Mouse (Mus musculus) liver, adult 2 months (tissue): ENCODE results near the gene Polh. TPM values are rescaled to one million over a fixed set of nuclear protein-coding genes. Genes with fewer than 3 reads are reported as not detected.

Experiments used
- DNase-seq: peaks from one replicate; pipeline ENCODE4 v3.0.0-alpha.2; 2011; ENCODE audit warnings: low read depth, low spot score; ENCODE audit errors: extremely low read depth
- H3K27ac ChIP-seq: fragments of 200-500 bp; replicated peaks from 2 replicates; pipeline ENCODE4 v1.5.1; 2012; ENCODE audit warnings: low read depth, mild to moderate bottlenecking, control low read depth, inconsistent platforms, low read length; ENCODE audit not compliant: insufficient read depth
- H3K27me3 ChIP-seq: fragments of 200-500 bp; 2 replicates; pipeline ENCODE4 v1.6.1; 2012; ENCODE audit warnings: mild to moderate bottlenecking, moderate library complexity, low read length, inconsistent platforms; ENCODE audit not compliant: control insufficient read depth, insufficient read depth
- H3K36me3 ChIP-seq: fragments of 200-500 bp; 2 replicates; pipeline ENCODE4 v1.6.1; 2012; ENCODE audit warnings: low read length, inconsistent platforms; ENCODE audit not compliant: control insufficient read depth, insufficient read depth
- H3K4me1 ChIP-seq: fragments of 200-500 bp; 2 replicates; pipeline ENCODE4 v1.6.1; 2011; ENCODE audit warnings: low read length; ENCODE audit not compliant: control insufficient read depth, insufficient read depth
- H3K4me3 ChIP-seq: fragments of 200-500 bp; 2 replicates; pipeline ENCODE4 v1.5.1; 2011; ENCODE audit warnings: low read depth, mild to moderate bottlenecking, control low read depth, low read length, moderate library complexity; ENCODE audit not compliant: insufficient read depth
- H3K79me2 ChIP-seq: fragments of 200-500 bp; 2 replicates; pipeline ENCODE4 v1.6.1; 2012; ENCODE audit warnings: inconsistent platforms, mild to moderate bottlenecking, low read length, moderate library complexity; ENCODE audit not compliant: control insufficient read depth, insufficient read depth
- H3K9ac ChIP-seq: fragments of 200-500 bp; 2 replicates; pipeline ENCODE4 v1.6.1; 2012; ENCODE audit warnings: low read depth, mild to moderate bottlenecking, control low read depth, inconsistent platforms, low read length
- CTCF ChIP-seq: fragments of 200-500 bp; IDR thresholded peaks from 2 replicates; pipeline ENCODE4 v1.5.1; 2011; ENCODE audit warnings: low read depth, low read length, control low read depth
- POLR2A ChIP-seq: fragments of 200-500 bp; IDR thresholded peaks from 2 replicates; pipeline ENCODE4 v1.6.1; 2011; ENCODE audit warnings: low read length, control low read depth; ENCODE audit not compliant: insufficient read depth; ENCODE audit errors: extremely low read depth
- WGBS: fragments of 180-500 bp; shearing (Covaris S2); methylation state at CpG from one replicate; pipeline ENCODE4 v1.1.7; 2018; 5-methylcytosine and 5-hydroxymethylcytosine counted together
- polyA plus RNA-seq: library from polyadenylated mRNA; depleted of rRNA; stranded (reverse); fragments of >200 nt; gene quantifications from 2 replicates; pipeline ENCODE4 v1.2.3, GENCODE M21; 2012
- total RNA-seq: library from RNA; depleted of rRNA; stranded (reverse); fragments of >200 nt; gene quantifications from 2 replicates; pipeline ENCODE4 v1.2.3, GENCODE M21; 2014

Polh gene
- total and polyA plus RNA-seq, 2 experiments = 2.4 to 5.3 TPM

DNA sequence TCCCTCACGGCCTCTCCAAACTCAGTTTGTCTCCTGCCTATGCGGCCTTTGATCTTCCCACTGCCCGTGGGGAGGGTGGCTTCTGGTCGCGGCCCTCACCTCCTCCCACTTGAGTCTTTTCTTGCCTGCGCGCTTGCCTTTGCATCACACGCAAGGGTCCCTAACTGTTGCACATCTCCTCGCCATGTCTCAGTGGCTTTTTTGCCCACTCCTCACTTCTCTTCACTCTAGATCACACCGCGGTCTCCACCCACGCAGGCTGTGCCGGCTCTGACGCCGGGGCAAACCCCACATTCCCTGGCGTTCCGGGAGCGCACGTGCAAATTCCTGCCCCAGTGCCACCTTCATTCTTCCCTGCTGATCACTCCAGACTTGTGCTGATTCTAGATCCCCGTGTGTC lies 633 bp upstream of the Polh start:
- peak; percentile 13 for DNase-seq
- Histone ChIP-seq H3K4me3 (peak overlapping the region; percentile 94), H3K4me1 (peaks cover 6% of the 10 kb centered on the region), H3K27me3 (no peaks in the 10 kb centered on the region), H3K27ac (peak overlapping the region; percentile 45), H3K36me3 (peaks cover 24% of the 10 kb centered on the region), H3K9ac (peak overlapping the region; percentile 89), H3K79me2 (peaks cover 16% of the 10 kb centered on the region; the same call in 1 of the 2 replicates)
- TF ChIP-seq POLR2A (no peak), CTCF (no peak)
- 0% methylated on average over 20 of the region's 20 CpGs for WGBS

DNA sequence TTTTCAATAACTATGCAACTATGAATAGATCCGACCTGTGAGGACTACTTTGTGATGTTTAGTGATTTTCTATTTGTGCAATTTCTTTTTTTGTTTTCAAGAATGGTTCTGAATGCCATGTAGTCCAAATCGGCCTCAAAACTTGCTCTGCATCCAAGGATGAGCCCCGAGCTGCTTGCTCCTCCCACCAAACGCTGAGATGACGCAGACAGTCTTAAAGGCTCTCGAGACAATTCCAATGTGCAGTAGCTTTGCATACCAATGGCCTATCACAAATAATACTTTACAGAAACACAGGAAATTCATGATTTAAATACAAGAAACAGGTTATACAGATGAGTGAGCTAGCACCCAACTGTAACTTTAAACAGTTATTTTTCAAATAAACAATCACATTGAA lies 1.3 kb downstream of the Polh start:
- Histone ChIP-seq H3K27me3 (no peaks in the 10 kb centered on the region), H3K36me3 (peaks cover 15% of the 10 kb centered on the region), H3K27ac (no peak overlapping the region), H3K4me1 (peaks cover 6% of the 10 kb centered on the region), H3K4me3 (no peak overlapping the region), H3K79me2 (peaks cover 16% of the 10 kb centered on the region; the same call in 1 of the 2 replicates), H3K9ac (no peak overlapping the region)
- WGBS = 70% methylated on average over 6 of the region's 6 CpGs
- TF ChIP-seq CTCF = no peak
- no peak for TF ChIP-seq POLR2A
- no peak for DNase-seq

DNA sequence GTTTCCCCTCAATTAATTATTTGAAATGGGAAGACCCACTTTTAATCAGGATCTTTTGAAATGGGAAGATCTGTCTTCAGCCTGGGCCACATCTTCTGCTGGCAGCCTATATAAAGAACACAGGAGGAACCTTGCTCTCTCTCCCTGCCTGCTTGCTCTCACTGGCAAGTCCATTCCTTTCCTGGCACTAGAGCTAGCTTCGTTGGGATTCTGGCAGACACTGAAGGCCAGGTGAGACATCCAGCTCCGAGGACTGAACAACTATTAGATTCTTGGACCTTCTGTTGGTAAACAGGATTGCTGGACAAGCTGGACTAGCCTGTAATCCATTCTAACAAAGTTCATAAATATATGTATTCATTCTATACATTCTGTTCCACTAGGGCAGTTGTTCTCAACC lies 13.6 kb downstream of the Polh start:
- TF ChIP-seq CTCF = no peak
- TF ChIP-seq POLR2A = no peak
- Histone ChIP-seq H3K27me3 (no peaks in the 10 kb centered on the region), H3K79me2 (no peaks in the 10 kb centered on the region), H3K36me3 (peaks cover 29% of the 10 kb centered on the region), H3K27ac (no peak overlapping the region), H3K9ac (no peak overlapping the region), H3K4me3 (no peak overlapping the region), H3K4me1 (no peaks in the 10 kb centered on the region)
- DNase-seq = no peak
- 69% methylated on average over 2 of the region's 2 CpGs for WGBS

DNA sequence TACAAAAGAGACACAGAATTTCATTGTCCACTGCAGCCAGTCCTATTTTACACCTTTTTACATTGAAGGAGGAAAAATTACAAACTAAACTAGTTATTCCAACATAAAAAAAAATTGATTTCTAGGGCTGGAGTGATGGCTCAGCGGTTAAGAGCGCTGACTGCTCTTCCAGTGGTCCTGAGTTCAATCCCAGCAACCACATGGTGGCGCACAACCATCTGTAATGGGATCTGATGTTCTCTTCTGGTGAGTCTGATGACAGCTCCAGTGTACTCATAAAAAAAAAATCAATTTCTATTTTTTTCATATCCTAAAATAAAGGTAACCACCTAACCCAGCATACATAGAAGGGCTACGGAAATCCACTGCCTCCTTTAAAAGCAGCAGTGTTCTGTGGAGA lies 20.2 kb downstream of the Polh start:
- no peaks in the 10 kb centered on the region for H3K27me3 ChIP-seq
- H3K9ac ChIP-seq = no peak overlapping the region
- 91% methylated on average over 4 of the region's 4 CpGs for WGBS
- H3K4me3 ChIP-seq = no peak overlapping the region
- peaks cover 24% of the 10 kb centered on the region for H3K36me3 ChIP-seq
- TF ChIP-seq POLR2A = no peak
- no peak for TF ChIP-seq CTCF
- DNase-seq = no peak
- H3K27ac ChIP-seq = no peak overlapping the region
- H3K4me1 ChIP-seq = no peaks in the 10 kb centered on the region
- H3K79me2 ChIP-seq = no peaks in the 10 kb centered on the region

DNA sequence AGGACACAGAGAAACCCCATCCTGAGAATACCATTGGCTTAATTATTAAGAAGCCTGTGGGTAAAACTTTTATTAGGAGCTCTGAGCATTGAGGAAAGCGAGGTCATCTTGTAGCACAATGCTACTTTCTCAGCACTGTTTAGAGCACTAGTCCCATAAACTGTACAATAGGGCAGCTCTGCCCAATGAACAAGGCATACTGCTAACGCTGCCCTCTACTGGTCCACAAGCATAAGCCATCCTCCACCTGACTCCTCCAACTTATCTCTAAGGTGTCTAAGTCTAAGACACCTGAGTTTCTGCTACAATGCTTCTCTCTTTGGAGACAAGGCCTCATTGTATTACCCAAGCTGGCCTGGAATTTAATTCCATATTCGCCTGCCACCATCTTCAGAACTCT lies 31.9 kb downstream of the Polh start:
- no peaks in the 10 kb centered on the region for H3K4me1 ChIP-seq
- no peaks in the 10 kb centered on the region for H3K27me3 ChIP-seq
- H3K79me2 ChIP-seq = no peaks in the 10 kb centered on the region
- no peak overlapping the region for H3K27ac ChIP-seq
- peaks cover 31% of the 10 kb centered on the region for H3K36me3 ChIP-seq
- peak; percentile 41 for DNase-seq
- TF ChIP-seq CTCF = peak; percentile 62; the same call in 1 of the 2 replicates
- TF ChIP-seq POLR2A = no peak
- H3K9ac ChIP-seq = no peak overlapping the region
- H3K4me3 ChIP-seq = no peak overlapping the region
- WGBS = 88% methylated on average over 3 of the region's 3 CpGs

DNA sequence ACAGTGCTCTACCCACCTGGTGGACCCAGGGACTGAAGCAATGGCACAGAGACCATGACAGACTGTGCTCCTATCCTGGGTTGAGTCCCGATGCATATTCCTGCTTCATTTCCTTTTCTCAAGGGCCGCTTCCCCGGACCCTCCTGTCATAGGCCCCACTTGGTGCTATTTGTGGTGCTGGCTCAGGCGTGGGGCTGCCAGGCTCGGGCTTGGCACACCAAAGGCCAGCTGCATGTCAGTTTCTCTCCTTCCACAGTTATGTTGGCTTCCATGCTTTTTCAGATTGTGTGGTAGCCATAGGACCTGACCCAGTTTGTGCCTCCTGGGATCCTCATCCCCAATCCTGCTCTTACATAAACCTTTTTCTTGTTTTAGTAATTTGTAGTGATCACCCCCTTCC lies 33.7 kb downstream of the Polh start:
- no peak overlapping the region for H3K4me3 ChIP-seq
- no peaks in the 10 kb centered on the region for H3K4me1 ChIP-seq
- H3K27ac ChIP-seq = no peak overlapping the region
- H3K9ac ChIP-seq = no peak overlapping the region
- no peaks in the 10 kb centered on the region; the same call in 1 of the 2 replicates for H3K79me2 ChIP-seq
- no peak for TF ChIP-seq POLR2A
- TF ChIP-seq CTCF = no peak
- WGBS = 96% methylated on average over 5 of the region's 5 CpGs
- DNase-seq = no peak
- peaks cover 35% of the 10 kb centered on the region for H3K36me3 ChIP-seq
- H3K27me3 ChIP-seq = no peaks in the 10 kb centered on the region
